Mouse (Mus musculus): Measurements from ENCODE around the gene Rasa2. TPM values are rescaled to one million over a fixed set of nuclear protein-coding genes. Genes with fewer than 3 reads are reported as not detected.
"Not testable (repeated sequence)": the region's sequence is repeated elsewhere in the genome, so short reads cannot be mapped to it uniquely, and the experiment has no call there.

Gene Rasa2
- polyA plus RNA-seq, 1 experiment from 2014 or later = 17.4 TPM

- no peak overlapping the region for H3K27ac ChIP-seq
- WGBS = 63% methylated on average over 10 of the region's 10 CpGs
- no peak overlapping the region for H3K9ac ChIP-seq
- H3K4me2 ChIP-seq = no peak overlapping the region
- no peaks in the 10 kb centered on the region for H3K9me3 ChIP-seq
- no peak overlapping the region for H3K4me3 ChIP-seq (replicated peaks)
- no peak for ATAC-seq (ENCODE audit: insufficient read depth, low FRiP score, low read depth)
- 0 out of 2 replicates have a peak, but pooled peaks cover 6% of the 10 kb centered on the region for H3K4me1 ChIP-seq
- H3K36me3 ChIP-seq = no peaks in the 10 kb centered on the region
- H3K27me3 ChIP-seq (replicated peaks) = no peaks in the 10 kb centered on the region
Observed at GRCm38 (mm10) chr9:96660510-96661244, 29.3 kb upstream of the Rasa2 start.

GRCm38 (mm10) chr9:96659801-96660200 lies 28.4 kb upstream of the Rasa2 start:
- H3K4me3 ChIP-seq (replicated peaks) = no peak overlapping the region
- no peak overlapping the region for H3K27ac ChIP-seq
- no peaks in the 10 kb centered on the region for H3K27me3 ChIP-seq (replicated peaks)
- no peak overlapping the region for H3K9ac ChIP-seq
- no peak overlapping the region for H3K4me2 ChIP-seq
- 0 out of 2 replicates have a peak, but pooled peaks cover 6% of the 10 kb centered on the region for H3K4me1 ChIP-seq
- WGBS = 57% methylated on average over 2 of the region's 2 CpGs
- no peak for ATAC-seq (ENCODE audit: insufficient read depth, low FRiP score, low read depth)
- H3K36me3 ChIP-seq = no peaks in the 10 kb centered on the region
- no peaks in the 10 kb centered on the region for H3K9me3 ChIP-seq

GRCm38 (mm10) chr9:96653538-96653937 lies 22.1 kb upstream of the Rasa2 start:
- no peaks in the 10 kb centered on the region for H3K36me3 ChIP-seq
- H3K9ac ChIP-seq = no peak overlapping the region
- H3K27ac ChIP-seq = no peak overlapping the region
- no peaks in the 10 kb centered on the region for H3K27me3 ChIP-seq (replicated peaks)
- no peak overlapping the region for H3K4me2 ChIP-seq
- no peaks in the 10 kb centered on the region for H3K9me3 ChIP-seq
- H3K4me3 ChIP-seq (replicated peaks) = no peak overlapping the region
- no peaks in the 10 kb centered on the region for H3K4me1 ChIP-seq
- no peak for ATAC-seq (ENCODE audit: insufficient read depth, low FRiP score, low read depth)
- 69% methylated on average over 4 of the region's 4 CpGs for WGBS

- H3K27ac ChIP-seq = no peak overlapping the region
- no peak overlapping the region for H3K4me3 ChIP-seq (replicated peaks)
- no peak for ATAC-seq (ENCODE audit: insufficient read depth, low FRiP score, low read depth)
- H3K9me3 ChIP-seq = no peaks in the 10 kb centered on the region
- no peak overlapping the region for H3K4me2 ChIP-seq
- WGBS = 52% methylated on average over 6 of the region's 6 CpGs
- H3K36me3 ChIP-seq = no peaks in the 10 kb centered on the region
- H3K9ac ChIP-seq = no peak overlapping the region
- H3K27me3 ChIP-seq (replicated peaks) = no peaks in the 10 kb centered on the region
- no peaks in the 10 kb centered on the region for H3K4me1 ChIP-seq
Observed at GRCm38 (mm10) chr9:96652763-96653162, 21.3 kb upstream of the Rasa2 start.

- ATAC-seq (ENCODE audit: insufficient read depth, low FRiP score, low read depth) = no peak
- WGBS = 61% methylated on average over 7 of the region's 7 CpGs
- Histone ChIP-seq H3K27ac (no peak overlapping the region), H3K27me3 (replicated peaks) (no peaks in the 10 kb centered on the region), H3K36me3 (no peaks in the 10 kb centered on the region), H3K9ac (no peak overlapping the region), H3K4me2 (no peak overlapping the region), H3K4me1 (no peaks in the 10 kb centered on the region), H3K9me3 (no peaks in the 10 kb centered on the region), H3K4me3 (replicated peaks) (no peak overlapping the region)
Observed at GRCm38 (mm10) chr9:96650807-96651206, 19.4 kb upstream of the Rasa2 start.

GRCm38 (mm10) chr9:96649924-96650323 lies 18.5 kb upstream of the Rasa2 start:
- H3K9ac ChIP-seq = no peak overlapping the region
- peak; percentile 58 for ATAC-seq (ENCODE audit: insufficient read depth, low FRiP score, low read depth)
- H3K4me3 ChIP-seq (replicated peaks) = no peak overlapping the region
- H3K36me3 ChIP-seq = no peaks in the 10 kb centered on the region
- H3K9me3 ChIP-seq = no peaks in the 10 kb centered on the region
- H3K4me2 ChIP-seq = no peak overlapping the region
- no peak overlapping the region for H3K27ac ChIP-seq
- H3K27me3 ChIP-seq (replicated peaks) = no peaks in the 10 kb centered on the region
- H3K4me1 ChIP-seq = no peaks in the 10 kb centered on the region
- 58% methylated on average over 9 of the region's 9 CpGs for WGBS

GRCm38 (mm10) chr9:96649362-96649761 lies 17.9 kb upstream of the Rasa2 start:
- 92% methylated on average over 4 of the region's 4 CpGs for WGBS

GRCm38 (mm10) chr9:96646668-96647295 lies 15.4 kb upstream of the Rasa2 start:
- Histone ChIP-seq H3K9me3 (no peaks in the 10 kb centered on the region), H3K27me3 (replicated peaks) (no peaks in the 10 kb centered on the region), H3K4me2 (no peak overlapping the region), H3K9ac (no peak overlapping the region), H3K4me1 (no peaks in the 10 kb centered on the region), H3K4me3 (replicated peaks) (no peak overlapping the region), H3K36me3 (no peaks in the 10 kb centered on the region), H3K27ac (no peak overlapping the region)
- ATAC-seq (ENCODE audit: insufficient read depth, low FRiP score, low read depth) = no peak
- 62% methylated on average over 2 of the region's 2 CpGs for WGBS

More at GRCm38 (mm10) chr9:96649362-96649761, 17.9 kb upstream of the Rasa2 start:
- H3K27ac ChIP-seq = no peak overlapping the region
- H3K4me3 ChIP-seq (replicated peaks) = no peak overlapping the region
- no peaks in the 10 kb centered on the region for H3K9me3 ChIP-seq
- ATAC-seq (ENCODE audit: insufficient read depth, low FRiP score, low read depth) = no peak
- H3K4me1 ChIP-seq = no peaks in the 10 kb centered on the region
- no peaks in the 10 kb centered on the region for H3K27me3 ChIP-seq (replicated peaks)
- no peak overlapping the region for H3K4me2 ChIP-seq
- no peaks in the 10 kb centered on the region for H3K36me3 ChIP-seq
- no peak overlapping the region for H3K9ac ChIP-seq

- WGBS = 82% methylated on average over 2 of the region's 2 CpGs
- Histone ChIP-seq H3K4me2 (no peak overlapping the region), H3K9me3 (no peaks in the 10 kb centered on the region), H3K4me1 (no peaks in the 10 kb centered on the region), H3K27ac (no peak overlapping the region), H3K27me3 (replicated peaks) (no peaks in the 10 kb centered on the region), H3K4me3 (replicated peaks) (no peak overlapping the region), H3K36me3 (no peaks in the 10 kb centered on the region), H3K9ac (no peak overlapping the region)
- ATAC-seq (ENCODE audit: insufficient read depth, low FRiP score, low read depth) = no peak
Observed at GRCm38 (mm10) chr9:96644840-96645239, 13.4 kb upstream of the Rasa2 start.

- H3K4me3 ChIP-seq (replicated peaks); H3K27me3 ChIP-seq (replicated peaks); H3K27ac ChIP-seq; H3K36me3 ChIP-seq; ATAC-seq (ENCODE audit: insufficient read depth, low FRiP score, low read depth); H3K4me1 ChIP-seq; H3K9ac ChIP-seq; H3K9me3 ChIP-seq; H3K4me2 ChIP-seq: not testable (repeated sequence)
- 75% methylated on average over 3 of the region's 3 CpGs for WGBS
Observed at GRCm38 (mm10) chr9:96644002-96644401, 12.6 kb upstream of the Rasa2 start.

- Histone ChIP-seq H3K4me3 (replicated peaks) (no peak overlapping the region), H3K9me3 (no peaks in the 10 kb centered on the region), H3K27me3 (replicated peaks) (no peaks in the 10 kb centered on the region), H3K27ac (no peak overlapping the region), H3K4me2 (no peak overlapping the region), H3K4me1 (no peaks in the 10 kb centered on the region), H3K9ac (no peak overlapping the region), H3K36me3 (no peaks in the 10 kb centered on the region)
- 91% methylated on average over 7 of the region's 7 CpGs for WGBS
- no peak for ATAC-seq (ENCODE audit: insufficient read depth, low FRiP score, low read depth)
Observed at GRCm38 (mm10) chr9:96639451-96639850, 8.0 kb upstream of the Rasa2 start.

- Histone ChIP-seq H3K36me3 (no peaks in the 10 kb centered on the region), H3K4me2 (no peak overlapping the region), H3K27me3 (replicated peaks) (no peaks in the 10 kb centered on the region), H3K27ac (no peak overlapping the region), H3K4me3 (replicated peaks) (no peak overlapping the region), H3K9me3 (no peaks in the 10 kb centered on the region), H3K4me1 (no peaks in the 10 kb centered on the region), H3K9ac (no peak overlapping the region)
- WGBS = 60% methylated on average over 7 of the region's 7 CpGs
- no peak for ATAC-seq (ENCODE audit: insufficient read depth, low FRiP score, low read depth)
Observed at GRCm38 (mm10) chr9:96638508-96638907, 7.1 kb upstream of the Rasa2 start.
